Mouse (Mus musculus) midbrain, embryonic 15.5 days (tissue): Measurements from ENCODE around the gene Zfp326. TPM values are rescaled to one million over a fixed set of nuclear protein-coding genes. Genes with fewer than 3 reads are reported as not detected.
A peak's percentile ranks its signal among the peaks of the same experiment; 100 is the strongest.

Source experiments
- ATAC-seq: fragments of 200-750 bp; cut with Nextera tagmentation; replicated peaks from 2 replicates; pipeline ENCODE4 v1.8.0; 2017; ENCODE audit warnings: moderate TSS enrichment
- H3K27ac ChIP-seq: fragments of 300-500 bp; sonication (generic); 2 replicates; pipeline ENCODE4 v1.5.1; 2015; ENCODE audit warnings: mild to moderate bottlenecking, inconsistent platforms
- H3K27me3 ChIP-seq: fragments of 300-500 bp; sonication (generic); replicated peaks from 2 replicates; pipeline ENCODE4 v1.6.1; 2015; ENCODE audit warnings: inconsistent platforms
- H3K36me3 ChIP-seq: fragments of 300-500 bp; sonication (generic); replicated peaks from 2 replicates; pipeline ENCODE4 v1.6.1; 2015; ENCODE audit warnings: inconsistent platforms
- H3K4me1 ChIP-seq: fragments of 300-500 bp; sonication (generic); 2 replicates; pipeline ENCODE4 v1.6.1; 2015; ENCODE audit warnings: inconsistent platforms
- H3K4me2 ChIP-seq: fragments of 300-500 bp; sonication (generic); 2 replicates; pipeline ENCODE4 v1.6.1; 2015; ENCODE audit warnings: inconsistent platforms, mild to moderate bottlenecking, moderate library complexity
- H3K4me3 ChIP-seq: fragments of 300-500 bp; sonication (generic); 2 replicates; pipeline ENCODE4 v1.5.1; 2015; ENCODE audit warnings: mild to moderate bottlenecking, inconsistent platforms
- H3K9ac ChIP-seq: fragments of 300-500 bp; sonication (generic); 2 replicates; pipeline ENCODE4 v1.6.1; 2015; ENCODE audit warnings: mild to moderate bottlenecking, inconsistent platforms
- H3K9me3 ChIP-seq: fragments of 300-500 bp; sonication (generic); 2 replicates; pipeline ENCODE4 v1.6.1; 2016; ENCODE audit warnings: inconsistent platforms
- WGBS: fragments of 180-500 bp; shearing (Covaris S2); methylation state at CpG from one replicate; pipeline ENCODE4 v1.1.7; 2015; ENCODE audit warnings: mixed read lengths; 5-methylcytosine and 5-hydroxymethylcytosine counted together
- polyA plus RNA-seq: library from polyadenylated mRNA; unstranded; fragments of >200 nt; fragmentation: Nextera tagmentation; extraction: Ambion mirVana; gene quantifications from 2 replicates; pipeline ENCODE4 v1.2.1, GENCODE M21; 2015

Zfp326 gene
- polyA plus RNA-seq, 1 experiment from 2014 or later: 53.0 TPM

GRCm38 (mm10) chr5:105871140-105871539, 5.2 kb upstream of the Zfp326 start:
- Histone ChIP-seq H3K9ac (no peak overlapping the region), H3K4me3 (no peak overlapping the region), H3K27ac (no peak overlapping the region), H3K9me3 (no peaks in the 10 kb centered on the region), H3K27me3 (no peaks in the 10 kb centered on the region), H3K4me1 (peaks cover 12% of the 10 kb centered on the region), H3K4me2 (no peak overlapping the region), H3K36me3 (no peaks in the 10 kb centered on the region)
- ATAC-seq: no peak
- WGBS: 79% methylated on average over 3 of the region's 3 CpGs

- H3K9me3 ChIP-seq: no peaks in the 10 kb centered on the region
- H3K9ac ChIP-seq: no peak overlapping the region
- H3K27me3 ChIP-seq: no peaks in the 10 kb centered on the region
- H3K4me1 ChIP-seq: peaks cover 12% of the 10 kb centered on the region
- no peak for ATAC-seq
- no peak overlapping the region for H3K4me2 ChIP-seq
- WGBS: 89% methylated on average over 8 of the region's 8 CpGs
- H3K36me3 ChIP-seq: no peaks in the 10 kb centered on the region
- no peak overlapping the region for H3K4me3 ChIP-seq
- H3K27ac ChIP-seq: no peak overlapping the region
These were observed 4.2 kb upstream of the Zfp326 start for GRCm38 (mm10) chr5:105872176-105872575.

- no peaks in the 10 kb centered on the region for H3K27me3 ChIP-seq
- 47% methylated on average over 7 of the region's 7 CpGs for WGBS
- ATAC-seq: no peak
- no peak overlapping the region for H3K4me3 ChIP-seq
- H3K36me3 ChIP-seq: no peaks in the 10 kb centered on the region
- no peak overlapping the region for H3K9ac ChIP-seq
- peaks cover 14% of the 10 kb centered on the region for H3K4me1 ChIP-seq
- H3K9me3 ChIP-seq: no peaks in the 10 kb centered on the region
- no peak overlapping the region for H3K27ac ChIP-seq
- H3K4me2 ChIP-seq: no peak overlapping the region
These were observed 3.4 kb upstream of the Zfp326 start for GRCm38 (mm10) chr5:105872916-105873315.

GRCm38 (mm10) chr5:105873774-105874173, 2.6 kb upstream of the Zfp326 start:
- no peak overlapping the region for H3K4me2 ChIP-seq
- no peak overlapping the region for H3K9ac ChIP-seq
- no peaks in the 10 kb centered on the region for H3K9me3 ChIP-seq
- H3K27ac ChIP-seq: no peak overlapping the region
- peaks cover 20% of the 10 kb centered on the region for H3K4me1 ChIP-seq
- H3K36me3 ChIP-seq: no peaks in the 10 kb centered on the region
- WGBS: 76% methylated on average over 3 of the region's 3 CpGs
- no peaks in the 10 kb centered on the region for H3K27me3 ChIP-seq
- no peak for ATAC-seq
- H3K4me3 ChIP-seq: no peak overlapping the region

GRCm38 (mm10) chr5:105874476-105874875, 1.9 kb upstream of the Zfp326 start:
- WGBS: 95% methylated on average over 11 of the region's 11 CpGs

GRCm38 (mm10) chr5:105876925-105877774, 785 bp downstream of the Zfp326 start:
- Histone ChIP-seq H3K27ac (peak overlapping the region; percentile 92), H3K9me3 (no peaks in the 10 kb centered on the region), H3K4me3 (peak overlapping the region; percentile 100), H3K27me3 (no peaks in the 10 kb centered on the region), H3K36me3 (no peaks in the 10 kb centered on the region), H3K9ac (peak overlapping the region; percentile 98), H3K4me1 (peaks cover 42% of the 10 kb centered on the region), H3K4me2 (peak overlapping the region; percentile 59)
- WGBS: under 1% methylated on average over 46 of the region's 46 CpGs
- ATAC-seq: peak; percentile 66

More at GRCm38 (mm10) chr5:105874476-105874875, 1.9 kb upstream of the Zfp326 start:
- no peak overlapping the region for H3K27ac ChIP-seq
- no peaks in the 10 kb centered on the region for H3K27me3 ChIP-seq
- no peaks in the 10 kb centered on the region for H3K9me3 ChIP-seq
- H3K36me3 ChIP-seq: no peaks in the 10 kb centered on the region
- H3K4me2 ChIP-seq: no peak overlapping the region
- ATAC-seq: no peak
- H3K4me3 ChIP-seq: no peak overlapping the region
- no peak overlapping the region for H3K9ac ChIP-seq
- H3K4me1 ChIP-seq: peaks cover 26% of the 10 kb centered on the region

- Histone ChIP-seq H3K4me2 (no peak overlapping the region), H3K4me3 (no peak overlapping the region), H3K9me3 (no peaks in the 10 kb centered on the region), H3K4me1 (no peaks in the 10 kb centered on the region), H3K27me3 (no peaks in the 10 kb centered on the region), H3K9ac (no peak overlapping the region), H3K36me3 (peaks cover 8% of the 10 kb centered on the region; the same call in 1 of the 2 replicates), H3K27ac (no peak overlapping the region)
- ATAC-seq: no peak
- 94% methylated on average over 4 of the region's 4 CpGs for WGBS
These were observed 11.0 kb downstream of the Zfp326 start for GRCm38 (mm10) chr5:105887317-105887716.

- H3K27me3 ChIP-seq: no peaks in the 10 kb centered on the region
- H3K9me3 ChIP-seq: no peaks in the 10 kb centered on the region
- H3K27ac ChIP-seq: no peak overlapping the region
- H3K4me3 ChIP-seq: no peak overlapping the region
- H3K4me2 ChIP-seq: no peak overlapping the region
- H3K4me1 ChIP-seq: no peaks in the 10 kb centered on the region
- H3K36me3 ChIP-seq: peaks cover 14% of the 10 kb centered on the region; the same call in 1 of the 2 replicates
- H3K9ac ChIP-seq: no peak overlapping the region
- 94% methylated on average over 4 of the region's 4 CpGs for WGBS
- ATAC-seq: no peak
These were observed 21.8 kb downstream of the Zfp326 start for GRCm38 (mm10) chr5:105898161-105898560.

- H3K9ac ChIP-seq: no peak overlapping the region
- no peaks in the 10 kb centered on the region for H3K27me3 ChIP-seq
- H3K9me3 ChIP-seq: no peaks in the 10 kb centered on the region
- no peak for ATAC-seq
- H3K4me2 ChIP-seq: no peak overlapping the region
- H3K27ac ChIP-seq: no peak overlapping the region
- H3K4me1 ChIP-seq: 0 out of 2 replicates have a peak, but pooled peaks cover 2% of the 10 kb centered on the region
- WGBS: 92% methylated on average over 5 of the region's 5 CpGs
- no peak overlapping the region for H3K4me3 ChIP-seq
- peaks cover 33% of the 10 kb centered on the region for H3K36me3 ChIP-seq
These were observed 32.8 kb downstream of the Zfp326 start for GRCm38 (mm10) chr5:105909209-105909608.

GRCm38 (mm10) chr5:105909671-105910070, 33.3 kb downstream of the Zfp326 start:
- Histone ChIP-seq H3K36me3 (peaks cover 34% of the 10 kb centered on the region), H3K9ac (no peak overlapping the region), H3K4me2 (no peak overlapping the region), H3K4me3 (no peak overlapping the region), H3K27me3 (no peaks in the 10 kb centered on the region), H3K4me1 (0 out of 2 replicates have a peak, but pooled peaks cover 2% of the 10 kb centered on the region), H3K27ac (no peak overlapping the region), H3K9me3 (no peaks in the 10 kb centered on the region)
- no peak for ATAC-seq
- WGBS: 90% methylated on average over 3 of the region's 3 CpGs

GRCm38 (mm10) chr5:105911498-105911897, 35.1 kb downstream of the Zfp326 start:
- no peak overlapping the region for H3K9ac ChIP-seq
- no peak overlapping the region for H3K27ac ChIP-seq
- no peaks in the 10 kb centered on the region for H3K9me3 ChIP-seq
- H3K27me3 ChIP-seq: no peaks in the 10 kb centered on the region
- no peak overlapping the region for H3K4me3 ChIP-seq
- peaks cover 36% of the 10 kb centered on the region for H3K36me3 ChIP-seq
- H3K4me2 ChIP-seq: no peak overlapping the region
- H3K4me1 ChIP-seq: 0 out of 2 replicates have a peak, but pooled peaks cover 2% of the 10 kb centered on the region
- no peak for ATAC-seq
- WGBS: 89% methylated on average over 5 of the region's 5 CpGs

GRCm38 (mm10) chr5:105917398-105917797, 41.0 kb downstream of the Zfp326 start:
- Histone ChIP-seq H3K4me2 (no peak overlapping the region), H3K27ac (no peak overlapping the region), H3K4me1 (peaks cover 7% of the 10 kb centered on the region; the same call in 1 of the 2 replicates), H3K9me3 (no peaks in the 10 kb centered on the region), H3K9ac (no peak overlapping the region), H3K4me3 (no peak overlapping the region), H3K27me3 (no peaks in the 10 kb centered on the region), H3K36me3 (peaks cover 19% of the 10 kb centered on the region)
- no peak for ATAC-seq
- WGBS: 95% methylated on average over 3 of the region's 3 CpGs

GRCm38 (mm10) chr5:105918289-105918688, 41.9 kb downstream of the Zfp326 start:
- WGBS: 85% methylated on average over 6 of the region's 6 CpGs
- Histone ChIP-seq H3K4me1 (peaks cover 13% of the 10 kb centered on the region), H3K4me2 (no peak overlapping the region), H3K9me3 (no peaks in the 10 kb centered on the region), H3K27ac (no peak overlapping the region), H3K27me3 (no peaks in the 10 kb centered on the region), H3K4me3 (no peak overlapping the region), H3K9ac (no peak overlapping the region), H3K36me3 (peaks cover 11% of the 10 kb centered on the region)
- ATAC-seq: no peak
